Mouse (Mus musculus) cerebellum, adult 2 months (tissue): ENCODE measurements at regions not wholly inside any gene's neighbourhood (a gene's known extent, or its start where the extent isn't known, plus 50 kb on each side); places are given as distances from the start of the nearest gene placed in this dataset.

Experiments
- CTCF ChIP-seq: fragments of 200-500 bp; IDR thresholded peaks from 2 replicates; pipeline ENCODE4 v1.5.1; 2011; ENCODE audit warnings: low read depth, mild to moderate bottlenecking, control low read depth, low read length, moderate library complexity, borderline replicate concordance; ENCODE audit not compliant: insufficient read depth
- POLR2A ChIP-seq: fragments of 200-500 bp; IDR thresholded peaks from 2 replicates; pipeline ENCODE4 v1.6.1; 2011; ENCODE audit warnings: low read length, control low read depth, borderline replicate concordance; ENCODE audit not compliant: insufficient read depth

- no peak for TF ChIP-seq CTCF
- no peak for TF ChIP-seq POLR2A
Observed at GRCm38 (mm10) chr9:79071961-79072360, 456.6 kb downstream of the Cd109 start.
